Mouse (Mus musculus) neutrophil, adult 59 days (primary cell): ENCODE data around the gene Luzp4. TPM values are rescaled to one million over a fixed set of nuclear protein-coding genes. Genes with fewer than 3 reads are reported as not detected.

Experiments used
- total RNA-seq, 2 experiments: library from RNA; stranded (reverse); gene quantifications; 1 replicate in 1 of 2; 2 replicates in 1 of 2; pipeline ENCODE4 v1.2.4; 2023

Gene Luzp4
- total RNA-seq, result not detected

GRCm38 (mm10) chrX:148857340-148857739 lies at the start of gene Luzp4:
Gene Luzp4 (plus strand): TSS chrX:148857640.

Other genes with a start within 250 kb of the Luzp4 start
- gene Gm8334, start 242.5 kb upstream of the Luzp4 start, total RNA-seq, result not detected
- not detected for gene Gm15127, start 194.0 kb upstream of the Luzp4 start, total RNA-seq
- gene Ott, start 216.6 kb downstream of the Luzp4 start, total RNA-seq, result not detected